Mouse (Mus musculus) lung, postnatal 25 days (tissue): ENCODE data around the gene Usp46.
"Not testable (repeated sequence)": the region's sequence is repeated elsewhere in the genome, so short reads cannot be mapped to it uniquely, and the experiment has no call there.

Source experiments
- DNase-seq: peaks from one replicate; pipeline ENCODE4 v3.0.0; 2022; ENCODE audit warnings: low spot score

Gene Usp46

DNA sequence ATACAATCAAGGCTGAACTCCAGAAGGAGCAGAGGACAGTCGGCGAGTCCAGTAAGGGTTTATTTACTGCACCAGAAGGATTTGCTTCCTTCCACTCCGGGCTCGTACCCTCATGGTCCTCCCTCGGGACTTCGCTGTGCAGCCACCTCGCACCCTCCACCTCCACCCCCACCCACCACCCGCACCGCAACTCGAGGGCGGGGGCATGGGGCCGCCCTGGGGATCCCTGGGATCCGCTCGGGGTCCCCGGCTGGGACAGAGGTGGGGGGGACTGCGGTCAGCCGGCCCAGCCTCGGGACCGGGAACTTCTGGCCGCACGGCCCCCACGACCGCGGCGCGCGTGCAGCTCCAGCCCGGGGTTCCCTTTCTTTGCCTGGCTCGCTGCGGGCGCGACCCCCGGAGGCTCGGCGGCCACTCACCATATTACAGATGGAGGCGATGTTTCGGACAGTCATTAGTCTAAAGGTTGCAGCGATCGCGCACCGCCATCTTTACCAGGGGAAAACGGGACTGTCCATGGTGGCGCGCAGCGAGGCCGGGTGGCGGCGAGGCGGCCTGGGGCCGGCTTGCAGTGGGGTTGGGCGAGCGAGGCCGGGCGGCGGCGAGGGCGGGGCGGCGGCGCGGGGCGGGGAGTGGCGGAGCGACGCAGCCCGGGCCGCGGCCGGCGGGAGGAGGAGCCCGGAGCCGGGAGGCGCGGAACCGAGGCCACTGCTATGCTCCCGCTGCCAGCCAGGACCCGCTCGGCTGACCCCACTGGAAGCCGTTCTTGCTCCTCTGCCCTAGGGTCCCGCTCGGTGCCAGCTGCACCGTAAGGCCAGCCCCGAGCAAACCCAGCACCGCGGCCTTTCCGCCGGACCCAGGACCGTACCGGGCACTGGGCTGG is at the start of gene Usp46:
TSS of gene Usp46 (minus strand) at position 601 of the 883 bp plus-strand sequence.
- DNase-seq: peak; percentile 85

DNA sequence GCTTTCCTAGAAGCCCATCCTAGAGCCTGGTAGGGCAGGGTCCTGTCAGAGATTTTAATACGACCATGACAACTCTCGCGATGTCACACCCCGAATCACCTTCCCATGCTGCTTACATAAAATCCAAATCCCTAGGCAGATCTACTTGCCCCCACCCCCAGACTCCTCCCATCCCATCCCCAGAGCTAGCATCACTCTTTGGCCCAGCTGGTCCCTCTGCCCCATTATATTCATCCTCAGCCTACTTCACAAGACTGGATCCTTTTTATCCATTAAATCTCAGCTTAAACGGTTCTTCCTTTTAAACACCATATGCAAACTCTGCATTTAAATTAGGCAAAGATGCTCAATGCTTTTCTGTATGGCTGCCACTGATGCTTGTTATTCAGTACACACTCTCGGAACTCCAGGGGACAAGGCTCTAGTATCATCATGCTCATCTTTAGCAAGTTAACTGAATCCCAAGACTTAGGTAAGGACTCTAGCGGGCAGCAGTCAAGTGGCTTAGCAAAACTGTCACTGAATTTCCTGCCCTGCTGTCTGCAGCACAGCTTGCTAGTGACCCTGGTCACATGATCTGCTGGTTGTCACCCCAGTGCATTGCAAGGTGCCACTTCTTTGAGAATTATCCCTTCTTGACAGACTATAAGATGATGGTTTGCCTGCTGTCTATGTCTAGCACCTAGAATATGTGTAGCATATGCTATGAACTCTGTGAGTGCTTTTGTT is 45.9 kb upstream of the Usp46 start:
- DNase-seq: no peak

DNA sequence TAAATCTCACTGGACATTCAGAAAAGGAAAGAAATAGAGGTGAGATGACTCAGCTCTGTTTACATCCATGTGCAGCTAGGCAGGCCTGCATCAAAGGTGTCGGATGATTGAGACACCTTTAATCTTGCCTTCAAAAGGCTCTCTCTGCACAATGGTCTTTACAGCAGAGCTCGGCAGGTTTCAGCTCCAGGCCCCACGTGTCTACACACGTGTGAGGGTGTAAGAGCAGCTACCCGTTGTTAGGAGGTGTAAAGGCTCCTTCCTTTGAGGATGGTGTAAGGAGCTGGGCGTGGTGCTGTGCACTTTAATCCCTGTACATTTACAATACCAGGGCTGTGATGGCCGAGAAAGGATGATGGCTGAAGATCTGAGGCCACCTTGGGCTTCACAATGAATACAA is 37.2 kb upstream of the Usp46 start:
- DNase-seq: no peak

DNA sequence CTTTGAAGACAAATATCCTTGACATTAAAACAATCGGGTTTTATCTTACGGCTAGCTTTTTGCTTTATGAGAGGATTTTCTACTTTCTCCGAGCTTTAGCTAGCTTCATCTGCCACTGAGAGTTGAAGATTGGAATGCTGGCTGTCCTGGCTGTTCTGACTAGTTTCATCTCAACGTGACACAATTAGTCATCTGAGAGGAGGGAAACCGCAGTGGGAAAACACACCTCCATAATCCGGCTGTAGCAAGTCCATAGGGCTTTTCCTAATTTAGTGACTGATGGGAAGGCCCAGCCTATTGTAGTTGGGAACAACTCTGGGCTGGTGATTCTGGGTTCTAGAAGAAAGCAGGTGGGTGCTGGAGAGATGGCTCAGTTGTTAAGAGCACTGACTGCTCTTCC is 33.5 kb upstream of the Usp46 start:
- no peak for DNase-seq

- DNase-seq: no peak
Measured at GRCm38 (mm10) chr5:74099046-74099445, 30.8 kb upstream of the Usp46 start.

- no peak for DNase-seq
Measured at GRCm38 (mm10) chr5:74097854-74098220, 29.6 kb upstream of the Usp46 start.

GRCm38 (mm10) chr5:74097116-74097853 is 29.1 kb upstream of the Usp46 start:
- no peak for DNase-seq

GRCm38 (mm10) chr5:74096060-74096459 is 27.8 kb upstream of the Usp46 start:
- DNase-seq: no peak

DNA sequence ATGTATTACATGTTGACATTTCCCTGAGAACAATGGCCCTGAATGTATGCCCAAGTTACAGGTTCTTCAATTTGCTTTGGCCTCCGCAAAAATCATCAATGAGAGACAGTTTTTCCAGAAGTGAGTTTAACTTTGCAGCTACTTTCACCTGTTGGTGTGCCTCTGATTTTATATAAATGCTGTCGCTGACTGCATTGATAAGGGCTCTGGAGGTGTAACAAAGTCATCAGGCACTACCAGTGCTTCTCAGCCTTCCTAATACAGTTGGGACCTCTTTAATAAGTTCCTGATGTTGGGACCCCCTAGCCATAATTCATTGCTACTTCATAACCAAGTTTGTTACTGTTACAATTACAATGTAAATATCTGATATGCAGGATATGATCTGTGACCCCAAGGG is 27.4 kb upstream of the Usp46 start:
- no peak for DNase-seq

- DNase-seq: no peak
Measured at GRCm38 (mm10) chr5:74094841-74095437, 26.7 kb upstream of the Usp46 start.

GRCm38 (mm10) chr5:74093556-74094428 is 25.6 kb upstream of the Usp46 start:
- no peak for DNase-seq

- peak; percentile 97 for DNase-seq
Measured at GRCm38 (mm10) chr5:74092833-74093555, 24.8 kb upstream of the Usp46 start.

GRCm38 (mm10) chr5:74092481-74092832 is 24.2 kb upstream of the Usp46 start:
- no peak for DNase-seq

- no peak for DNase-seq
Measured at GRCm38 (mm10) chr5:74089643-74090042, 21.4 kb upstream of the Usp46 start.

GRCm38 (mm10) chr5:74081756-74082155 is 13.5 kb upstream of the Usp46 start:
- DNase-seq: no peak

GRCm38 (mm10) chr5:74078861-74079615 is 10.8 kb upstream of the Usp46 start:
- DNase-seq: no peak

DNA sequence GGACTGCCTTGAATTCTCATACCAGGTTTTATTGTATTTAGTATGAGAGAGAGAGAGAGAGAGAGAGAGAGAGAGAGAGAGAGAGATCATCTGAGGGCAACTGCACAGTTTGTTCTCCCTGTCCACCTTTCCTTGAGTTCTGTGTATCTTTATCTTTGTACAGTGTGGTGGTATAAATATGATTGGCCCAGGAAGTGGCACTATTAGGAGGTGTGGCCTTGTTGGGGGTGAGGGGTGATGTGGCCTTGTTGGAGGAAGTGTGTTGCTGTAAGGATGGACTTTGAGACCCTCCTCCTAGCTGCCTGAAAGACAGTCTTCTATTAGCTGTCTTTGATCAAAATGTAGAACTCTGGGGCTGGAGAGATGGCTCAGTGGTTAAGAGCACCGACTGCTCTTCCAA is 10.2 kb upstream of the Usp46 start:
- DNase-seq: no peak

DNA sequence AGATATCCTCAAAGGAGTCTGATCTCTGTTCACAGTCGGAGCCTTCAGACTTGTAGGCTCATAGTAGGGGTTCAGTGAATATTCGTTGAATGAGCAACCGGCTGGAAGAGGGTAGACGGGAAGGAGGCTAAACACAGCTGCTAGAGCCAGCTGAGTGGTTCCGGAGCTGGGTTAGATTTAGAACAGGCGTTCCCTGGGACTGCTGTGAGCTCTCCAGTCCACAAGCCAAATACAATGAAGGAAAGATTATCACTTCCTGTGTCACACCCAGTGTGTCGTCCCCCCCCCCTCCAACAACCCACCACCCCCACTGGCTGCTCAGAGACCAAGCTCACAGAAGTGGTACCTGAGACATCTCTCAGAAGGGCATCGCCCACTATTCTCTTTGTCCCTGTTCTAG is 9.7 kb upstream of the Usp46 start:
- no peak for DNase-seq

DNA sequence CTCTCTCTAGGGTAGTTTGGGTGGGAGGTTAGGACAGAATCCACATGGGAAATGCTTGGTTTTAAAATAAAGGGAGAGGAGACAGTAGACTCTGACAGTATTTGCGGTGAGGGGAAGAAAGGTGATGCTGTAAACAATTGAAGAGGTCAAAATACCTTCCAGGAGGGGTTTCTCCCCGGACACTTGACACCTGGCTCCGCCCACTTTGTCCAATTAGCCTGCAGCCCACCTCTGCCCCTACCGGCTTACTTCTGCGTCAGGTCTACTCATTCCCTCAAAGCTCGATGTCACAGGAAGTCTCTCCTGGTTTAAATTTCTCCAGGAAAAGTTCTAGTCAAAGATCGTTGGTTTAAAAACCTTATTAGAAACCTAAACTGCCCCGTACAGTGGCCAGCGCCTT is 8.5 kb upstream of the Usp46 start:
- no peak for DNase-seq

DNA sequence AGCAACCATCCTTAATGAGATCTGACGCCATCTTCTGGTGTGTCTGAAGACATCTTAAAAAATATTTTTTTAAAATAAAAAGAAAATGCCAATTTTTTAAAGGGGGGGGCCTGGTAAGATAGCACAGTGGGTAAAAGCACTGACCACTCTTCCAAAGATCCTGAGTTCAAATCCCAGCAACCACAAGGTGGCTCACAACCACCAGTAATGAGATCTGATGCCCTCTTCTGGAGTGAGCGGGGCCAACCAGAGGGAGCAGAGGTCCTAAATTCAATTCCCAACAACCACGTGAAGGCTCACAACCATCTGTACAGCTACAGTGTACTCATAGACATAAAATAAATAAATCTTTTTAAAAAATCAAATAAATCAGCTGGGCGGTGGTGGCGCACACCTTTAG is 2.3 kb upstream of the Usp46 start:
- DNase-seq: not testable (repeated sequence)
